Mouse (Mus musculus) erythroblast, embryonic 14.5 days (primary cell): ENCODE results near the gene Ofd1.

ENCODE experiments used
- GATA1 ChIP-seq: IDR thresholded peaks from 2 replicates; pipeline ENCODE4 v1.6.1; 2012; ENCODE audit warnings: low read length, inconsistent platforms, mixed read lengths
- TAL1 ChIP-seq: IDR thresholded peaks from 3 replicates; pipeline ENCODE4 v1.6.1; 2012; ENCODE audit warnings: low read length, inconsistent platforms, mixed read lengths

DNA sequence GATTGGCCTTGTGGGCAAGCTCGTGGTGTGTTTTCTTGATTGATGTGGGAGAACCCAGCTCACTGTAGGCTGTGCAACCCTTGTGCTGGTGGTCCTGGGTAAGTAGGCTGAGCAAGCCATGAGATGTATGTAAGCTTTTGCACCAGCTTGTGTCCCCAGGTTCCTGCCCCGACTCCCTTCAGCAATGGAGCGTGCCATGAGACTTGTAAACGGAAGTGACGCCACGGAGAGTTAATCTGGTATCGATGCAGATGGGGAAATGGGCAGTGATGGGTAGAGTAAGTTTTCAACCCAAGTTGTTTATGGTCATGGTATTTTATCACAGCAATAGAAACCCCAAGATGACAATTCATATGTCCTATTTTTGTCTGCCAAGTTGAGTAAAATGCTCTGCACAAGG is 27.8 kb upstream of the Ofd1 start:
- TF ChIP-seq TAL1 = no peak
- no peak for TF ChIP-seq GATA1
